Mouse (Mus musculus): Measurements from ENCODE around the gene Jag2. TPM values are rescaled to one million over a fixed set of nuclear protein-coding genes. Genes with fewer than 3 reads are reported as not detected.

The Jag2 gene
- total RNA-seq, 2 experiments from 2014 or later = 40.3 to 46.3 TPM

GRCm38 (mm10) chr12:112941776-112942713 lies 12.5 kb upstream of the Jag2 start, which contains the start of gene Nudt14:
TSS of gene Nudt14 (minus strand) at chr12:112942124.
- peak; percentile 54 to 58 for DNase-seq (ENCODE audit: extremely low spot score in 1 of 2, low spot score in 1 of 2)

DNA sequence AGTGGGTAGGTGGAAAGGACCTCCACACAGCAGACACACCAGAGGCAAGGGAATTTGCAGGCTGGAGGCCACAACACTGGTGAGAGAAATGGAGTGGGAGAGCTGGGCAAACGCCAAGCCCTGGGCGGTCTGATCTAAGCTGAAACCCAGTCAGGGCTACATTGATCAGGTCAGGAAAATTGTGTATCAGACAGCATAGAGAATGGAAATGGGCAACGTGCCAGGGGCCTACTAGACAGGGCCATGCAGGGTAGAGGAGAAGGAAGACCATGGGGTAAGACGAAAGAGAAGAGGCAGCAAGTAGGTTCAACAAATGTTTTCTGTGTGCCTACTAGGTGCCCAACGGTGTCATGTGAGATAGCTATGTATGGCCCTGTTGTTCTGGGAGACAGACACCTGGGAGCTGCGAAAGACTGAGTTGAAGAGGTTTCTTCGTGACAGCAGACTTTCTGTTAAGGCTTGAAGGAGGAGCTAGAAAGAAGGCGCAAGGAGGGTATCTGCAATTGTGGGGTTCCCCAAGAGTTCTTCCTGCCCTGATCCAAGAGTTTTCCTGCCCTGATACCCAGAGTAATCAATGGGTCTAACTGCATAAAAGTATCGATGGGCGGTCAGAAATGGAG lies 11.7 kb upstream of the Jag2 start:
- DNase-seq (ENCODE audit: extremely low spot score in 1 of 2, low spot score in 1 of 2) = peak in 1 of 2 experiments; percentile 40

DNA sequence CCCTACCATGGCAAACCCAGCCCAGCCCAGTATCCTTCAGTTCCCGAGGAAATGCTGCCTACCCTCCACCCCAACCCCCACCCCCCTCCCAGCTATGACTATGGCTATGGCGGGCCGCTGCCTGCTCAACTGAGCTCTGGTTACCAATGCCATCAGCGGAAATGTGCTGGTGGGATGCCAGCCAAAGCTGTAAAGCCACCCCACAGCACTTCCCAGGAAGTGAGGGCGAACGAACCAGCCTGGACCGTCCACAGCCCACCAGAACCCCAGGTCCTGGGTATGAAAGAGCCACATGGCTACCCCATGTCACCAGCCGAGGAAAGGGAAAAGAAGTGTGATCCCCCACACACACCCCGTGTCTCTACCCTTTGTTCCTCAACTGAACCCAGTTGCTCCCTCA lies 11.1 kb upstream of the Jag2 start:
- DNase-seq (ENCODE audit: extremely low spot score in 1 of 2, low spot score in 1 of 2) = no peak

DNA sequence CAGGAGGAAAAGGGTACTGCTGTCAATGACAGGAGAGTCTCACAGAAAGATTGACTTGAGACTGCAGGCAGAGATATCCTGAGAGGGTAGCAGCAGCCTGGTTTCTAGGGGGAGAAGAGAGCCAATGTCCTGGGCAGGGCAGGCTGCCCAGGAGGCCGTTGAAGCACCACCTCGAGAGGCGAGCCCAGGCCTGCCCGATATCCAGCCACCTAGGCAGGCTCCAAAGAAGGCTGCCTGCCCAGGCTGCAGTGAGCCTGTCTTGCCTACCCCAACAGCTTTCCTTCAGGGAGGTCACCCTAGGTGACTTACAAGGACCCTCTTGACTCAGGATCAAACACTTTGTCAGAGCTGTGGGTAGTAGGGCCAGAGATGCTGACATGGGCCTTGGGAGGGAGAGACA lies 10.7 kb upstream of the Jag2 start:
- no peak for DNase-seq (ENCODE audit: extremely low spot score in 1 of 2, low spot score in 1 of 2)

DNA sequence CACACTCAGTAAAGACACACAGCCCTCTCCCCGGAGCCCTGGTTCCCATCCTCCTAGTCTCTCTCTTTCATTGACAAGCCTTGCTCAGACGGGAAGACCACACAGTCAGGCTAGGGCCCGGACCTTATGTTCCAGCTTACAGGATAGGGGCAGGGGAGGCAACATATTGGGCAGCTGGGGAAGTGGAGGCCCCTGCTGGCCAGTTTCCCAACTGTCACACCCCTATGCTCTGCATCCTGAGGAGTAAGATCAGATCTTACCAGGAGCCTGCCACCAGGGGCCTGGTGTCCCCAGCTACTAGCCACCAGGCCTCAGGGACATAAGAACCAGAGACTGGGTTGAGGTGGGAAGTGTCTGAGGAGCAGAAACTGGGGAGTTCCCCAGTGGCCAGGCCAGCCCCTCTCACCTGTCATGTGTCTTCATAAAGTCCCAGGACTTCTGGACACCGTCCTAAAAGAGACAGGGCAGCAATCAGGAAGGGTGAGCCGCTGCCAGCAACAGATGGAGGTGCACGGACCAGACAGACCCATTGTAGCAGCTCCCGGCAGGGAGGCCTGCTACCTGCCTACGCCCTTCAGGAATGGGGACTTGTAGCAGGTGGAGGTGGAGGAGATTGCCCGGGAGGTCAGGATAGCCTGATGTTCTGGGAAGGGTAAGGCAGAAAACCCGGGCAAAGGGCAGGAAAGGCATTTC lies 9.4 kb upstream of the Jag2 start:
- no peak for DNase-seq (ENCODE audit: extremely low spot score in 1 of 2, low spot score in 1 of 2)

GRCm38 (mm10) chr12:112938366-112938765 lies 8.8 kb upstream of the Jag2 start:
- no peak for DNase-seq (ENCODE audit: extremely low spot score in 1 of 2, low spot score in 1 of 2)

DNA sequence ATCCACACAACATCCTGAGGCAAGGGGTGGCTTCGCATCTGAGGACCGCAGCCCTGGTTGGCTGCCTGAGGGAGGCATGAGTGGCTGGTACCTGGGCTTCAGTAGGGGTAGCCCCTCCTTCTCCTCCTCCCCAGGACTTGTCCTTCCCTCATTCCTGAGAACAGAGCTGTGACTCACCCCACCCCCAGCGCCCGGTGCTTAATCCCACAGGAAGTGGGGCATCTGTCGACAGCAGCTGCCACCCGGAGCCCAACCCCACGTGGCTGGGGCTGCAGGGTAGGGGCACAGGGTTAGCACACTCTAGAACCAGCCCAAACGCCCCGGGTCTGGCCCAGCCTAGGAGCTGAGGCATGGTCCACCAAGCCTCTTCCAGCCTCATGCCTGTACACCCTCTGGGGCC lies 8.3 kb upstream of the Jag2 start:
- DNase-seq (ENCODE audit: extremely low spot score in 1 of 2, low spot score in 1 of 2) = no peak

DNA sequence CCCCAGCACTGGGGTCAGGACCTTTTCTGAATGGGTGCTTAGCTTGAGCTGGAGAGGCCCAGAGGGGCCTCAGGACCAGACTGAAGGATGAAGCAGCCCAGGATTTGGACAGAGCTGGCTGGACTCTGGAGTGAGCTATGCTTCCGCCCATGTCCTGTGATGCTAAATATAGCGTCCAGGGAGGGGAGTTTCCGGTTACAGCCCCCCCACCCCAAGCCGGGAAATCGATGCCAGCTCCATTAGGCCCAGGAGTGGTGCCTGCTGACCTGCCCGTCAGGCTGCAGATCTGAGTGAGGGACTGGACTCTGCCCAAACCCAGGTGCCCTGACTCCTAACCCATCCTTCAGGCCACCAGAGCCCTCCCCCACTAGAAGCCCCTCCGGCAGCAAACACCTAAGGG lies 3.1 kb upstream of the Jag2 start:
- DNase-seq (ENCODE audit: extremely low spot score in 1 of 2, low spot score in 1 of 2) = no peak

GRCm38 (mm10) chr12:112928401-112929241 lies 955 bp downstream of the Jag2 start:
- peak; percentile 26 to 41 for DNase-seq (ENCODE audit: extremely low spot score in 1 of 2, low spot score in 1 of 2)

- no peak for DNase-seq (ENCODE audit: extremely low spot score in 1 of 2, low spot score in 1 of 2)
These were observed 2.3 kb downstream of the Jag2 start for GRCm38 (mm10) chr12:112927265-112927664.

- DNase-seq (ENCODE audit: extremely low spot score in 1 of 2, low spot score in 1 of 2) = no peak
These were observed 3.6 kb downstream of the Jag2 start for GRCm38 (mm10) chr12:112925950-112926349.

DNA sequence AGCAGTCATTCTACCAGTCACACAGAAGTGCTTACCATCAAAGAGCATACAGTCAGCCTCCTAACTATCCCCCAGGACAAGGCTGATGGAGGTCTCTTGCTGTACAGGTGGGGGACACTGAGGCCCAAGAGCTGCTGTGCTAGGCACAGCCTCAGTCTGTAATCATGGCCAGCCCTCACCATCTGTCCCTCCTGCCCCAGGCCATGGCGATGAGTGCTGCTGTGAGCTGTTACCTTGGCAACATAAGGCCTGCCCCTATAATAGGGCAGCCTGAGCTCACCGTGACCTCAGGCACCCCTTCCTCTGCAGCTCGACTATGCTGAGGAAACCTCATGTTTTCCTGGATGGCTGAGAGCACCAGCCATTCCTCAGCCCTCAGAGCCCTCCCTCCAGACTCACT lies 7.0 kb downstream of the Jag2 start:
- DNase-seq (ENCODE audit: extremely low spot score in 1 of 2, low spot score in 1 of 2) = no peak

DNA sequence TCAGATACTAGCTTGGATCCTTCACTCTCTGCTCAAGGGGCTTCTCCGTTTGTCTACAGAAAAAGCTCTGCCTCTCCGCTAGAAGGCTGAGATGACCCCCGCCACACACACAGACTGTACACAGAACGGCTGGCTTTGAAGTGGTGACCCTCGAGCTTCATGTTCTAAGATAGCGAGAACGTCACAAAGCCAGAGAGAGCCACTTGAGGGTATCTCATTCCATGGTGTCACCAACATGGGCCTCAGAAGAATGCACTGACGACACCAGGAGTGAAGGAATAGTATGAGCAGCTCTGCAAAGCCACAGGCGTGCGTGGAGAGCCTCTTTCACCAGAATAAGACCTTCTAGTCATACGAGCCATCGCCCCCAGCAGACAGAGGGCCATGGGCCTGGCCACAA lies 8.1 kb downstream of the Jag2 start:
- no peak for DNase-seq (ENCODE audit: extremely low spot score in 1 of 2, low spot score in 1 of 2)

DNA sequence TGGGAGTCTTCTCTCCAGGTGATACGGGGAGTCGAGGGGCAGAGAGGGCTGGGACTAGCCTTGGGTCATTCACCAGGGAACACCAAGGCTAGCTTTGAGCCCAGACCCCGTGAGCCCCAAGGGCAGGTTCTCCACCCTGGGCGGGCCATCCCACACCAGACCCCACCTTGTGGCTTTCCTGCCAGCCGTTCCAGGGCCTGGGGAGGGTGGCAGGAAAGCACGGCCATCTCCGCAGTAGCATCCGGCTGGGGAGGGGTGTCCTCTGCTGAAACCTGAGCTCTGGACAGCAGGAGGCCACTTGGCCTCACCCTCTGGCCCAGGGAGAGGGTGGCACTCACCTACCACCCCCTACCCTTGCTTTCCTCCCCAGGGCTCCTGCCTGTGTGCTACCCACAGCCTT lies 11.7 kb downstream of the Jag2 start:
- DNase-seq (ENCODE audit: extremely low spot score in 1 of 2, low spot score in 1 of 2) = no peak

DNA sequence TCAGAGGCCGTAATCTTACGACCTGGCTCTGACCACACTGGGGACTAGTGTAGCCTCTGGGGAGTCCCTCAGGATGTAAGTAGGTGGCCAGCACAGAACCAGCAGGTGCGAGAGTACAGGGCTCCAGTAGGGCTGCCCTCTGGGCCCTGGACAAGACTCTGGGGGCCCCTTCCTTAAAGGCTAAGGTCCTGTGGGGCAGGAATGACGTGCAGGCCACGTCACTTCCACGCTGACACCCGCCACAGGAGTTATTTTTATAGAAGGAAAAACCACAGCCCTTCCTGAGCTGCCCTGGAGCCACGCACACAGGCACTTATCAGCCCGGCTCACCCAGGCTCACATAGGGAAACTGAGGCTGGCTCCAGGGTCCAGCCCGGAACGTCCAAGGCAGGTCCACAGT lies 12.1 kb downstream of the Jag2 start:
- DNase-seq (ENCODE audit: extremely low spot score in 1 of 2, low spot score in 1 of 2) = no peak

GRCm38 (mm10) chr12:112916698-112917400 lies 12.7 kb downstream of the Jag2 start:
- DNase-seq (ENCODE audit: extremely low spot score in 1 of 2, low spot score in 1 of 2) = no peak

DNA sequence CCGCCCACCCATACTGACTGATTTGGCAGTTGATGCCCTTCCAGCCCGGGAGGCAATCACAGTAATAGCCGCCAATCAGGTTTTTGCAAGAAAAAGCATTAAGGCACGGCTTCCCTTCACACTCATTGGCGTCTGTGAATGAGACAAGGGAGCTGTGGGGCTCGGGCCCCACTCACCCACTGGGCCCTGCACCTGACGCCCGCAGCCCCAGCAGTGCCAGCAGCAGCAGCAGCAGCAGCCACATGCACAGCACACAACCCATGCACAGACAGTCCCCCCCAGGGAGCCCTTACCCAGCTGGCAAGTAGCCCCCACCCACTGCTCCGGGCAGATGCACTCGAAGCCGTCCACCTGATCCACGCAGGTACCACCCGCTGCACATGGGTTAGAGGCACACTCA lies 14.0 kb downstream of the Jag2 start:
- DNase-seq (ENCODE audit: extremely low spot score in 1 of 2, low spot score in 1 of 2) = no peak

DNA sequence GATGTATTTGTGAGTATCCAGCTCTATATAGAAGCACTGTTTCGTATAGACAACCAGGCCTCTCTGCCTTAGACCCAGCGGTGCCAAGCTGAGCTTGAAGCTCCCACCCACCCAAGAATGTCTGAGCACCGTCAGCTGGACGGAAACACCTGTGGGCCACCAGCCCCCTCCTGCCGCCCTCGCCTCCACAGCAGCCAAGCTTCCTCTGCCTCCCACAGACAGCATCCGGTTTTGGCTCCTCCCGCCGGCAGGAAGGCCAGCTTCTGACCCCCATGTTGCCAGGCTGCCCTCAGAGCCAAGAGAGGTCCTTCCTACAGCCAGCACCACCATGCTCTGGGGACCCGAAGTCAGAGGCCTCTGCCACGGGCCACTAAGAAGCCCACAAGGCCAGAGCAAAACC lies 15.0 kb downstream of the Jag2 start:
- no peak for DNase-seq (ENCODE audit: extremely low spot score in 1 of 2, low spot score in 1 of 2)

DNA sequence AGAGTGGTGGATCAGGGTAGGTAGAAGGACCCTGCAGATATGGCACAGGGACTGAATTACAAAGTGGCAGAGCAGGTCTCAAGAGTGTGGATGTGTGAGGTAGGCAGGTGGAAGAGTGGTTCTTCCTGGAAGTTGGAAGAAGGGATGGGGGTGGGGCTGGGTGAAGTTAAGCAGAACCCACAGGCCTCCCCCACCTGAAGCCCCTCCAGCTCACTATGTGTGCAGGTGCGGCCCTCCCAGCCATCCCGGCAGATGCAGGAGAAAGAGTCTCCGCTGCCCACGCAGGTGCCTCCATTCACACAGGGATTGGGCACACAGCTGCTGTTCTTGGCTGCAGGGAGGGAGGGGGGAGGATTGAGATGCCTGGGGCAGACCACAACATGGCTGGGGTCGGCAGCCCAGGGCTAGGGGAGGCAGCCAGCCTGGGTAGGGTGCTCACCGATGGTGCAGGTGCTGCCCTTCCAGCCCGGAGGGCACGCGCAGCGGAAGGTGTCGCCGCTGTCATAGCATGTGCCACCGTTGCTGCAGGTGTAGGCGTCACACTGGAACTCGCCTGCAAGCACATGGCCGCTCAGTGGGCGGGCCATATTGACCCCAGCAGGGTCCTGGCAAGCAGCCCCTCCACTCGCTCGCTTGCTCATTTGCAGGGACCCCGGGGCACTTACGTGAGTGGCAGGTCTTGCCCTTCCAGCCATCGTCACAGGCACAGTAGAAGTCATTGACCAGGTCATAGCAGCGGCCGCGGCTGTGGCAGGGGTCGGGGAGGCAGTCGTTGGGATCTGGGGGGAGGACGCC lies 16.4 kb downstream of the Jag2 start:
- DNase-seq (ENCODE audit: extremely low spot score in 1 of 2, low spot score in 1 of 2) = no peak

All from layer of hippocampus, postnatal 25 days (tissue).